Mouse (Mus musculus) olfactory bulb, adult 2 months (tissue): Measurements from ENCODE around the gene Sirpa. TPM values are rescaled to one million over a fixed set of nuclear protein-coding genes. Genes with fewer than 3 reads are reported as not detected.

Experiments
- H3K27ac ChIP-seq: fragments of 200-500 bp; 2 replicates; pipeline ENCODE4 v1.5.1; 2012; ENCODE audit warnings: low read depth, low read length; ENCODE audit not compliant: insufficient read depth
- H3K4me1 ChIP-seq: fragments of 200-500 bp; 2 replicates; pipeline ENCODE4 v1.6.1; 2012; ENCODE audit warnings: low read length; ENCODE audit not compliant: control insufficient read depth, insufficient read depth
- H3K4me3 ChIP-seq: fragments of 200-500 bp; 2 replicates; pipeline ENCODE4 v1.5.1; 2012; ENCODE audit warnings: mild to moderate bottlenecking, low read depth, low read length, moderate library complexity; ENCODE audit not compliant: insufficient read depth
- CTCF ChIP-seq: fragments of 200-500 bp; IDR thresholded peaks from 2 replicates; pipeline ENCODE4 v1.5.1; 2012; ENCODE audit warnings: low read depth, mild to moderate bottlenecking, low read length, moderate library complexity; ENCODE audit not compliant: insufficient read depth
- POLR2A ChIP-seq: fragments of 200-500 bp; IDR thresholded peaks from 2 replicates; pipeline ENCODE4 v1.6.1; 2012; ENCODE audit warnings: mild to moderate bottlenecking, low read depth, low read length, moderate library complexity; ENCODE audit not compliant: insufficient read depth
- WGBS: fragments of 180-500 bp; shearing (Covaris S2); methylation state at CpG from one replicate; pipeline ENCODE4 v1.1.7; 2018; 5-methylcytosine and 5-hydroxymethylcytosine counted together
- polyA plus RNA-seq: library from polyadenylated mRNA; stranded (reverse); fragments of >200 nt; gene quantifications from 2 replicates; pipeline ENCODE4 v1.2.4, GENCODE M21; 2012; ENCODE audit warnings: low replicate concordance; ENCODE audit not compliant: missing spikeins, insufficient read depth, insufficient read length

Gene Sirpa
- polyA plus RNA-seq: not detected in 2 replicates

DNA sequence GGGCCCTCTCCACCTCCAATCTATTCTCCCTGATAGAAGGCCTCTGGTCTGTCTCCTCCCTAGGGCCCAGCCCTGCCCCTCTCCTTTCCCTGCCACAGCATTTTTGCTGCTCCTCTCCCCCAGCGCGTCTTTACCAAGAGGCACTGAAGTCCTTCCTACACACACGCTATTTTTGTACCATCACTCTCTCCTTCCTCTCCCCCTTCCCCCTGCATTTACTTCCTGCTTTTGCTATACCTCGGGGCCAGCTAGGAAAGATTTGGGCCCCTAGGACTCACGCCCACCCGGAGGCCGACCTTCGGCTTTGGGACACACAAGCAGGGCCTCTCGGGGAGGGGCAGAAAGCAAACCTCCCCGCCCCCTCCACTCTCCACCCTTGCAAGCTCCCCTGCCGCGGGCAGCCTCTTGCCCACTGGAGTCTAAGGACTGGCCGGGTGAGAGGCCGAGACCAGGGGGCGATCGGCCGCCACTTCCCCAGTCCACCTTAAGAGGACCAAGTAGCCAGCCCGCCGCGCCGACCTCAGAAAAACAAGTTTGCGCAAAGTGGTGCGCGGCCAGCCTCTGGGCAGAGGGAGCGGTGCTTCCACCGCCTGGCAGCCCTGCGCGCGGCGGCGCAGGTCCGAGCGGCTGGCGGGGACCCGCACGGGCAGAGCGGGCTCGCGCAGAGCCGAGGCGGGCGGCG, at the start of gene Sirpa:
TSS of gene Sirpa (plus strand) at position 377 of the 682 bp plus-strand sequence.
- TF ChIP-seq CTCF (no peak), POLR2A (no peak)
- H3K27ac ChIP-seq: peak within 1 kb of the TSS; percentile 99
- 3% methylated on average over 43 of the region's 43 CpGs for WGBS
- H3K4me3 ChIP-seq: peak within 1 kb of the TSS; percentile 76
- peaks cover 44% of the 10 kb centered on the region for H3K4me1 ChIP-seq

DNA sequence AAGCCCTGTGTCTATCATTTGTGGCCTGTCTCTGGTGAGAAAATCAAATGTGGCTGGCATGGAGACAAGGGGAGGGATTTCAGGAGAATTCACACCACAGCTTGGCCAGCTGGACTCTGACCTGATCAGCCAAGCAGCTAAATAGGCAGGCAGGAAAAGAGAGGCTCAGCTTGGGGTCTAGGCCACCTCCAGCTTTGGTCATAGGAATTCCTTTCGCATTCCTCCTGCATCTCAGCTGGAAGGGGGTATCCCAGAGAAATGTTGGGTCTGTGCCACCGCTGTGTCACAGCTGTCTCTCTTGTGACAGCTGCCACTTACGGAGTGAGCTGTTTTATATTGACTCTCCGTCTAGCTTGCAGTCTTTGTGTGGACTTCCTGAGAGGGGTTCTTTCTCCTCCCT, 48.2 kb upstream of the Sirpa start:
- Histone ChIP-seq H3K4me1 (peaks cover 8% of the 10 kb centered on the region), H3K27ac (no peak overlapping the region), H3K4me3 (no peak overlapping the region)
- 56% methylated on average over 4 of the region's 4 CpGs for WGBS
- TF ChIP-seq CTCF: no peak
- no peak for TF ChIP-seq POLR2A

DNA sequence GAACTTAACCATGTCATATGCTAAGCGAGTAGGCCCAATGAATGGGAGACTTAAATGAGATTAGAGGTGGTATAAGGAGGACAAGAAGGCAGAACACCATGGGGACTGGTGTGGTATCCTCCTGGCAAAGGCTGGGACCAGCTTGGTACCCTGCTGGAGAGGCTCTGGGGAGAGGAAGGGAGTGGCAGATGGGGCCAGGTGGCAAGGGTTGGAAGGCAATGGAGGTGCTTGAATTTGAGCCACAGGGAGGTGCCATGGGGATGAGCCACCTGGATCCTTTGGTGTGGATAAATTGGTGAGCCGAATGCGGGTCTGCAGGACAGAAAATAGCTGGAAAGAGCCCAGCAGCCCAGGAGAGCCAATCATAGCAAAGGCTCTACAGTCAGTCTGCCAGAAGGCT, 47.7 kb upstream of the Sirpa start:
- peaks cover 6% of the 10 kb centered on the region for H3K4me1 ChIP-seq
- H3K4me3 ChIP-seq: no peak overlapping the region
- no peak for TF ChIP-seq CTCF
- no peak for TF ChIP-seq POLR2A
- H3K27ac ChIP-seq: no peak overlapping the region
- 66% methylated on average over 3 of the region's 3 CpGs for WGBS

DNA sequence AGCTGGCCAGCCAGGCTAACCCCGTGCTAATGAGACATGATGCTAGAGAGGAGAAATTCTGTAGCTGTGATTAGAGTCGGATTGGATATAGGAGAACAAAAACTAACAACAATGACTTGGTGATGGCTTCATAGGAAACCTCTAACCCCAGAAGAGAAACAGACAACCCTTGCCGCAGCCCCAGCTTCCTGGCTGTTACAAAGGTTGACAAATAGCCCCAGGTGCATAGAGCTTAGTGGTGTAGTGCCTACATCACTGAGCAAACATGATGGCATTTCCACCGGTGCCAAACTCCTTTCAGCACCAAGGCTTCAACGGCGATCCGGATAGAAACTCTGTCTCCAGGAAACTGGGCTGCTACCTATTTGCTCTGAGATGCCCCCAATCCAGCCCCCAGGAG, 47.0 kb upstream of the Sirpa start:
- 73% methylated on average over 7 of the region's 7 CpGs for WGBS
- Histone ChIP-seq H3K27ac (no peak overlapping the region), H3K4me1 (peaks cover 4% of the 10 kb centered on the region), H3K4me3 (no peak overlapping the region)
- TF ChIP-seq CTCF (no peak), POLR2A (no peak)

DNA sequence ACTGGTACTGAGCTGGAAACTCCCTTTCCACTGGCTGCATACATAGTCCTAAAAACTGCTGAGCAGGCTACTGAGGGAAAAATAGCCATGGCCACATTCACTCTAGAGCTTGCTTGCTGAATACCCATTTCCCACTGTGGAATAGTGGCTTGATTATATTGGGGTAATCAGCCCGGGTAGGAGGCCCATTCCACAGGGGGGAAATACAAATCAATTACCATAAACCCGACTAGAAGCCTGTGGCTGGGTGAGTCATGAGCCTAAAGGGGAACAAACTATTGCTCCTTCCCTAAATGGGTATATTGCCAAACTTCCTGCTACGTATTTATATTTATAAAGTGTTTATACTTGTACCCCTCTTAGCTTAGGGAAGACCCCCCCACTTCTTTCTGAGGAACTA, 45.9 kb upstream of the Sirpa start:
- no peak overlapping the region for H3K27ac ChIP-seq
- TF ChIP-seq POLR2A: no peak
- TF ChIP-seq CTCF: no peak
- peaks cover 4% of the 10 kb centered on the region for H3K4me1 ChIP-seq
- 49% methylated on average over 3 of the region's 3 CpGs for WGBS
- H3K4me3 ChIP-seq: no peak overlapping the region

DNA sequence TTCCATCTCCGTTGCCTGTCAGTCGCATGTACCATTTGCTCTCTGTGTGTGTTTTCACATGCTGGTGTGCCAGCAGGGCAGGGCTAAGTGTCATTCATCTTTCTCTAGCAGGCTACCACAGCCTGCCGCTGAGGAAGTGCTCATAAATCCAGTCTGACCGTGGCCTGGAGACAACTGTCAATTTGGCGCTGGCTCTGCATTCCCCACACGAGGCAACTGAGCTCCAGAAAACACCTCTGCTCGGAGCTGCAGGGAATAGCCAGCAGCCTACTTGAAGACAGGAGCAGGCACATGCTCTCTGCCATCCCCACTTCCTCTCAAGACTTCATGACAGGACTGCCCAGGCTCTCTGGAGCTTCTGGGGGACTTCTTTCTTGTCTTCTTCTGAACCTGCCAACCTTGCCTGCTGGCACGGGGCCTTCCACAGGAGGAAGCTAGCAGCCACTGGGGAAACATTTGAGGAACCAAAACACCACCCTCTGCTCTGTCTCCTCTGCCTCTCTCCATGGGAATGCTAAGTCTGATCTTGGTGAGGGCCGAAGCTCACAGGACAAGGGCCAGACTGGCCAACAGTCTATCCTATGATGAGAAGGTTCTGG, 43.0 kb upstream of the Sirpa start:
- no peak overlapping the region for H3K27ac ChIP-seq
- H3K4me3 ChIP-seq: no peak overlapping the region
- no peaks in the 10 kb centered on the region for H3K4me1 ChIP-seq
- TF ChIP-seq POLR2A (no peak), CTCF (no peak)
- 73% methylated on average over 9 of the region's 9 CpGs for WGBS

DNA sequence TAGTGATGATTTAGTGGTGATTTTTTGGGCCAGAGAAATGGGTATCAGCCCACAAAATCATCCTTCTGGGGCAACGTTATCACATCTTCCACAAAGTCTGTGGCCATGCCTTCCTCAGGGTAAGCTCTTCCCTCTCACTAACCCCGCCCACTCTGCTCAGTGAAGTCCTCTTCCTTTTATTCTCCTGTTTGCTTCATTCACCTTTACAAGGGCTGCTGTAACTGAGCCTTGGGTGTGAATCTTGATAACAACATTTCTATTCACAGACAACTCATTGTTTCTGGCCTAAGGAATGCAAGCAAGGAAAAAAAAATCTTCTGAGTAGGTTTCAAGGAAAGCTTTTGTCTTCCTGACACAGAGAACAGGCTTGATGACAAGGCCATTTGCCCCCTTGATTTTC, 41.9 kb upstream of the Sirpa start:
- H3K4me3 ChIP-seq: no peak overlapping the region
- TF ChIP-seq POLR2A: no peak
- TF ChIP-seq CTCF: no peak
- no peak overlapping the region for H3K27ac ChIP-seq
- WGBS: 91% methylated on average over 2 of the region's 2 CpGs
- H3K4me1 ChIP-seq: no peaks in the 10 kb centered on the region

DNA sequence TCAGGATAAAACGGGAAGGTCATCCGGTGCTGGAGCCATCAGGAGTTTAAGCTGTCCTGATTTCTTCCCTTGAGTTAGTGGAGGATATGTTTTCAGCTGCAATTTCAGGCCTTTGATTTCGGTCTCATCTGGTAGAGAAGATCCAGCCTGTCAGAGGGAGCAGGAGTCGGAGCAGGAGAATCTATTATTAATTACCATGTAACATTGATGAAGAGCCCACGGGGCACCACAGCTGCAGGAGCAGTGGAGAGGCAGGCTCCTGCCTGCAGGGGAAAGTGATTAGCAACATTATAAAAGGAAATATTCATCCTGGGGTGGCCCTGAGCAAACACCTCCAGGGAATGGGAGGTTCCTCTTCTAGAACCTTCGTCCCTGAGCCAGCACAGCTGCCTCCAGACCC, 36.6 kb upstream of the Sirpa start:
- H3K4me1 ChIP-seq: peaks cover 21% of the 10 kb centered on the region
- H3K4me3 ChIP-seq: no peak overlapping the region
- WGBS: 43% methylated on average over 6 of the region's 6 CpGs
- H3K27ac ChIP-seq: peak overlapping the region; percentile 30; the same call in 1 of the 2 replicates
- TF ChIP-seq CTCF: no peak
- TF ChIP-seq POLR2A: no peak

DNA sequence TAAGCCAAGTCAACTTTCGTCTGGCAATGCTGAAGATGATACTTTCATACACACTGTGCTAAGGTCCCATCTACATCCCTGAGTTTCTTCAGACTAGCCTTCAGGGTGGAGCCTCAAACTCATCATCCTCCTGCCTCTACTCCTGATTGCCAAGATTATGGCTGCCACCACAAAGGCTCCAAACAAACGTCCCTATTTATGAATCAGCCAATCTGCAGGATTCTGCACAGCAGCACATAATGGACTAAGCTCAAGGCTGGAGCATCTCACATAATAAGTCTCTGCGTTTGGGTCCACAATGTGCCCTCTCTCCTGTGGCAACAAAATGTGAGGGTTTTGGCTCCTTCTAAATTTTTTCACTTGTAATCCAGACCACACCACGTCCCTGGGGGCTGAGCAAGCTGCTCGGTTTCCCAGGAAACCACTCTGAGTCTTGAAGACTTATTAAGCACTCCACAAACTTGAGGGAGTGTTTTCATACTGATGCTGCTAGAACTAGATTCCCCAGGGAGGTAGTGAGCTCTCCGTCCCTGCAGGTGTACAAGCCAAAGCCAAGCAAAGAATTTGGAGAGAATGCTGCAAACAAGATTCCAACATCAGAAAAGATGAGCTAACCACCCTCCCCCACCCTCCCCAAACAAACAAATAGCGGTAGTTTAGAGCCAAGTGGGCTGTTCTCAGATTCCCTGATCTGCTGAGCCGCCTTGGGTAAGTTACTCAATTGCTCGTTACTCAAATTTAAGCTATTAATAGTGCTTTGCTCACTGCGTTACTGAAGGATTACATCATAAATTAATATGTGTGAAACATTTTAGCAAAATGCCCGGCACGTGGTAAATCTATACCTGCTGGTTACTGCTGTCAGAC, 34.4 kb upstream of the Sirpa start:
- Histone ChIP-seq H3K4me3 (no peak overlapping the region), H3K4me1 (peaks cover 27% of the 10 kb centered on the region), H3K27ac (0 out of 2 replicates have a peak overlapping the region, but pooled peaks have one; percentile 32)
- 16% methylated on average over 12 of the region's 12 CpGs for WGBS
- TF ChIP-seq CTCF (no peak), POLR2A (no peak)
